Mouse (Mus musculus) layer of hippocampus, adult 2 months (tissue): ENCODE results near the gene Ppme1. TPM values are rescaled to one million over a fixed set of nuclear protein-coding genes. Genes with fewer than 3 reads are reported as not detected.

Source experiments
- DNase-seq, 2 experiments: peaks; one replicate each; pipeline ENCODE4 v3.0.0; 2022; ENCODE audit warnings: low spot score in 2 of 2
- H3K27ac ChIP-seq: fragments of 200-600 bp; 2 replicates; pipeline ENCODE4 v1.8.1; 2022
- H3K4me3 ChIP-seq: fragments of 200-600 bp; 2 replicates; pipeline ENCODE4 v1.8.1; 2022; ENCODE audit warnings: mild to moderate bottlenecking
- CTCF ChIP-seq: fragments of 200-600 bp; conservative IDR thresholded peaks from 2 replicates; pipeline ENCODE4 v1.8.1; 2022; ENCODE audit warnings: antibody characterized with exemption, mild to moderate bottlenecking, moderate library complexity
- long read RNA-seq, 2 experiments: library from polyadenylated mRNA; stranded (forward); transcript quantifications; one replicate each; pipeline ENCODE4 v2.0.0; 2021; ENCODE audit warnings: borderline mapping rate in 2 of 2
- total RNA-seq, 2 experiments: library from RNA; stranded (reverse); gene quantifications; 2 replicates each; pipeline ENCODE4 v1.2.3; 2021

The Ppme1 gene
- 100 to 1,000 TPM; 147 to 154 TPM for total RNA-seq
- long read RNA-seq, experiment 1, transcript Ppme1-201 (14 exons, 2,772 nt): major isoform, 180 of 211 reads
- long read RNA-seq, experiment 1, partial matches to known transcripts: 20 of 211 reads
- long read RNA-seq, experiment 1, other reads (novel, unspliced or antisense): 11 of 211 reads
- long read RNA-seq, experiment 2, transcript Ppme1-201 (14 exons, 2,772 nt): major isoform, 197 of 236 reads
- long read RNA-seq, experiment 2, partial matches to known transcripts: 21 of 236 reads
- long read RNA-seq, experiment 2, other reads (novel, unspliced or antisense): 14 of 236 reads

DNA sequence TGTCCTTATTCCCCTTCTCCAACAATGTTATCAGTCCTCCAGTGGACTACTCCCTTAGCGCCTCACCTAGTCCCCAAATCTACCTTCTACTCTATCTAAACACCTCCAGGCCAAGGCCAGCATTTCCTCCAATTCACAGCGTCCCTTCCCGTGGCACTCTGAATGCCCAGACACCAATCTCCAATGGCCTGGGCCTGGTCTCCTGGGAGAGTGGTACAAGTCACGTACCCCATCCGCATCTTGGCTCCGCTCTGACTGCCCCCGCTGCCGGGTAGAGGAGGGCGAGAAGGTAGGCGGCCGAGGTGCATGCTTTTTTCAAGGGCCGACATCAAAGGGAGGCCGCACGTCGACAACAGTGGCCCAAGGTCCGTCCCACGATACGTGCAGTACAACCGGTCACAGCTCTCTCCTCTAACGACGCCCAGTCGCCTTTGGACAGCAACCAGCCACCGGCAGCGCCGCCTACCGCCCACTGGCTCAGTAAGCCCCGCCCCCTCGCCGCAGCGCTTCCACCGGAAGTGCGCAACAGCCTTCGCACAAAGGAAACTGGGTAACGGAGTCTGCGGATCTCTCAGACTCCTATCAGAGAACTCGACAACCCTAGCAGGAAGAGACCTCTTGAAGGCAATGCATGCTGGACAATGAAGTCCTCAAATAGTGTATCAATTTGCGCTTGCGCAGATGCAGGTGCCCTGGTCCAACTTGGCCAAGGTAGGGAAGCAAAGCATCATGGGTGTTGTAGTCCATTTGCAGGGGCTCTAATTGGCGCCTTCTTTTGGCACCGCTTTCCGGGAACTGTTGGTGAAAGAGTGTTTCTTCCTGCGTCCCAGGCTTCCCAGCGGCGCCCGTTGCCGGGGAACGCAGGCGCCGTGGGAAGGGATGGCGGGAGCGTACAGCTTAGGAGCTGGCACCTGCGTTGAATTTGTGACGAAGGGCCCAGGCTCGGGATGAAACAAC is at the start of gene Ppme1, which contains the start of gene C2cd3:
Gene Ppme1, minus strand, starts transcription at position 813 of the 957 bp plus-strand sequence.
Gene C2cd3, plus strand, starts transcription at position 739 of the 957 bp plus-strand sequence.
- Histone ChIP-seq H3K27ac (peak within 1 kb of the TSS; percentile 95), H3K4me3 (peak within 1 kb of the TSS; percentile 65)
- peak; percentile 71 for TF ChIP-seq CTCF
- peak; percentile 98 to 100 for DNase-seq

DNA sequence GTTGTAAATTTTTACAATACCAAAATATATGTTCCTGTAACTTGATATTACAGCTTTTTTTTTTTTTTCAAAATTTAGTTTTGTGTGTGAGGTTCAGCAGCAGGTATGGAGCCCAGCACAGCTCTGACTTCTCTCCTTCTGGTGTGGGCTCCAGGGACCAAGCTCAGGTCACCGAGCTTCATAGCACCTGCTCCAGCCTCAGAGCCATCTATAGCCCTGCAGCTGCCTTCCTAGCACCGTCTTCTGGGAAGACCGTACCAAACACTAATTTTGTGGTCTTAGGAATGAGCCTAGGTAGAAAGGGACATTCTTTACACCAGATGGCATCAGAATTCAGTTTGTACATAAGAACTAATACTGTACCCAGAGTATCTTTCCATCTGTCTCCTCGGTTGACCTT is 36.6 kb upstream of the Ppme1 start:
- no peak for DNase-seq
- no peak for TF ChIP-seq CTCF
- no peak overlapping the region for H3K4me3 ChIP-seq
- H3K27ac ChIP-seq: no peak overlapping the region

DNA sequence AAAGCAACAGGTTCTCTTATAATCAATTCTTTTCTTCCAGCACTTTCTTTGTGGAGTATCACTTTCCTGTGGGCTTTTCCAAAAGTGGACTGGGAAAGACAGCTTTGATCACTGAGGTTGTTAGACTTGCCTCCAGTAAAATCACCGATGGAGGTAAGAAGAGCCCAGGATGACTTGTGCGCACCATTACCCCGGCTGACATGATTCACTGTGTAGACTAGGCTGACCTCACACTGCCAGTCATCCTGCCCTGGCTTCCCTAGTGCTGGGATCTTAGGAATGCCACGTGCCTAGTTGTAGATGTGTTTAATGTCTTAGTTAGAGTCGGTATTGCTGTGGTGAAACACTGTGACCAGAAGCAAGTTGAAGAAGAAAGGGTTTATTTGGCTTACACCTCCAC is 35.6 kb upstream of the Ppme1 start:
- H3K4me3 ChIP-seq: no peak overlapping the region
- TF ChIP-seq CTCF: no peak
- no peak for DNase-seq
- H3K27ac ChIP-seq: no peak overlapping the region

DNA sequence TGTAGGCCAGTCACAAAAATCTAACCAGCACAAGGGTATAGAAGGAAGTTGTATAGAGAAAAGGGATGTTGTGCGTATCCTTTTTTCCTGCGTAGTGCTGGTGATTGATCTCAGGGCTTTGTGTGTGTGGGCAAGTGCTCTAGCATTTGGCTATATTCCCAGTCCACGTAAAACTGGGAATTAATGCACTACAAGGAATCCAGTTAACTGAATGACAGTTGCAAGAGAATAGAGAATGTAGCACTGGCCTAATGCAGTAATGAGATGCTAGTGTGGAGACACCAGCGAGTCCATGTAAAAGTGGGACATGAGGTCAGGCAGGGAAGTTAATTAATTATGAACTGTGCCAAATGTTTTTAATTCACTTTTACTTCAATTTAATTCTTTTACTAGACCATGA is 30.6 kb upstream of the Ppme1 start:
- no peak overlapping the region for H3K4me3 ChIP-seq
- H3K27ac ChIP-seq: peak overlapping the region; percentile 21; the same call in 1 of the 2 replicates
- no peak for TF ChIP-seq CTCF
- DNase-seq: no peak

DNA sequence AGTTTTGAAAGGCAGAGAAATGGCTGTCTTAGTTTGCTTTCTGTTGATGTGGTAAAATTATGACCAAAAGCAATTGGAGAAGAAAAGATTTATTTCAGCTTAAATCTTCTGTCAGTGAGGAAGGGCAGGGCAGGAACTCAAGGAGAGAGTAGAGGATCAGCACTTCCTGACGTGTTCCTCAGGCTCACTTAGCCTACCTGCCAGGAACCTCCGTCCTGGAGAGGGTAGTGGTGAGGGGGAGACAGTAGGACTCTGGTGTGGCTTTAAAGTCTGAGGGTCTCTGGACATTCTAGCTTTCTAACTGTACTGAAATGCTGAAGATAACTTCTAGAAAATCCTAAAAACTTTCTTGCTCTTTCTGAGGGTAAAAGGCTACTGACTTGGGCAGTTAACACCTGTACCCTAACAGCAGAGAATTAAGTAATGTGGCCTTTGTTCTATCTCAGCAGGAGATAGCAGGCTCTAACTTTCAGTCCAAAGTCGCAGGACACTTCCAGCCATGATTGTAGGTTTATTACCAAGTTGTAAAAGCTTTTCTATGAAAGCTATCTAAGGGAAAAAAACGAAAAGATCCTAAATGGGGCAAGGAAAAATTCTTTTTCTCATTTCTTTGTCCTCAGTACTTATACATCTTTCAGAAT is 28.9 kb upstream of the Ppme1 start:
- TF ChIP-seq CTCF: no peak
- no peak overlapping the region for H3K4me3 ChIP-seq
- DNase-seq: no peak
- H3K27ac ChIP-seq: no peak overlapping the region

DNA sequence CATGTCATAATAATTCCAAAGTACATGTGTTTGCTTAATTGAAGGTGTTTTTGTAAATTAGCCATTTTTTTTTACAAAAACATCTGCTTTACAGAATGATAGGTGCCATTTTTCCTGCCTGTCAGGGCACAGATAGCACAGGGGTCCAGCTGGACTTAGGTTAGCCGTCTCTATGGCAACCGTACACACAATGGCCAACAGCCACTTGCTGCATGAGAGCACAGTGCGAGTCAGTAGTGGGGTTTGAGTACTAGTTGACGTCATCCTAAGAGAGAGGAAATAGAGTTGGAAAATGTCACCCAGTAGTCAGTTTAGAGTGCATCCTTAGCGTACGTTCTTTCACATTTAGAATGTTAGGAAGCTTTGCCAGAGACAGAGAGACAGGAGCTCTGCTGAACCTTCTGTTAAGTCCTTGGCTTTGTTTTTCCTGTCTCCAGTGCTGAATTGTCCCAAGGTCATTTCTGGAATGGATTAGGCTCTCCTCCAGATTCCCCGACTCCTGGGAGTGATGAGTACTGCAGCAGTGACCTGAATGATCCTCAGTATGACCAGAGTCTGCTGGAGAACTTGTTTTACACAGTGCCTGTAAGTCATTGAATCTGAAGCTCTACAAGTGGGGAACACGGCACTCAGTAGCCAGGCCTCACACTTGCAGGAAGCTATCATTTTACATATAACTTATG is 27.3 kb upstream of the Ppme1 start:
- no peak for DNase-seq
- H3K27ac ChIP-seq: 0 out of 2 replicates have a peak overlapping the region, but pooled peaks have one; percentile 28
- H3K4me3 ChIP-seq: no peak overlapping the region
- no peak for TF ChIP-seq CTCF

DNA sequence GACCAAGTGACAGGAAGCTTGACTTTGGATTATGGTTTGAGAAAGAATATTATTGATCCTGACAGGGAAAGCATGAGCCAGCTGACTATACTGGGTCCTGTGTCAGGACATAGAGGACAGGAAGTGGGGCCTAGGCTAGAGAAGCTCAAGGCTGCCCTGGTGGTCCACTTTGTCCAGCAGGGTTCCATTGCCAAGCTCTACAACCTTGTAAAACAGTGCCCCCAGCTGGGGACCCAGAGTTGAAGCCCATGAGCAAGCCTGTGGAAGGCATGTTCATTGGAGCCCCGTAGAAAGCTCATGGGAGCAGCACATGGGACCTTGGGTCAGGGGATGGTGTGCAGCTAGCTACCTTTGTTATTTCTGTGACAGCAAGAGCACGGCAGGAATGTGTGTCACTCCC is 20.2 kb upstream of the Ppme1 start:
- H3K27ac ChIP-seq: no peak overlapping the region
- peak; percentile 67 for TF ChIP-seq CTCF

DNA sequence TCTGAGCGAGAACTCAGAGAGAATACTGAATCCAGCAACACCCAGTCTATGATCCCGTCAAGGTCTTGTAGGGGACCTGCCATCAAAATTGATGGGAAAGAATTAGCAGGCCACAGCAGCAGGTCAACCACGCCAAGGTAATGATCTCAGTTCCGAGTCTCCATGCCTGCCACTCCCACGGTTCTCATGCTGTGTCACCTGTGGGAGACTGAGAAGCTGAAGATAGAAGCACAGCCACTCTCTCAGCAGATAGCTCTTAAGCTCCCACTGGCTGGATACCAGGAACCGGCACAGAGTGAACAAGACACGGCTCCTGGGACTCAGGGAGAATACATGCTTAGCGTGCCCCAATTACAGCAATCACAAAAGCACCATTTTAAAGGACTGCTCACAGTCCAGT is 18.1 kb upstream of the Ppme1 start:
- H3K27ac ChIP-seq: no peak overlapping the region
- TF ChIP-seq CTCF: no peak
- DNase-seq: no peak
- no peak overlapping the region for H3K4me3 ChIP-seq

More for the DNA sequence above, 20.2 kb upstream of the Ppme1 start:
- no peak for DNase-seq
- no peak overlapping the region for H3K4me3 ChIP-seq

DNA sequence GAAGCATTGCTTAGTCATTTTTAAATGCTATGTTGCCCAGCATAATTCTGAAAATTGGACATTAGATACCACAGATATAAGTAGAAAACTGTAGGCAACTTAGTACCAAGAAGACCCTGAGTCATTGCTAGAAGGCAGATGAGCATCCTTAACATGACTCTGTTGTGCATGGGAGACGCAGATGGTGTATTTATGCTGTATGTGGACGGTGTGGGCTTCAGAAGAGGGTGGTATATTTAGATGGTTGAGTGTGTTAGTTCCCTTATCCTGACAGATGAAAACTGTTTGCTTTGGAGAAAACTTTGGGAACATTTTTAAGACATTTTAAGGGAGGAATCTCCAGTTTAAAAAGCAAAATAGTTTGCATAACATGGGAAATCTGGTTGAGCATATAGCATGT is 16.1 kb upstream of the Ppme1 start:
- H3K27ac ChIP-seq: no peak overlapping the region
- H3K4me3 ChIP-seq: no peak overlapping the region
- no peak for TF ChIP-seq CTCF
- peak in 1 of 2 experiments; percentile 19 for DNase-seq

DNA sequence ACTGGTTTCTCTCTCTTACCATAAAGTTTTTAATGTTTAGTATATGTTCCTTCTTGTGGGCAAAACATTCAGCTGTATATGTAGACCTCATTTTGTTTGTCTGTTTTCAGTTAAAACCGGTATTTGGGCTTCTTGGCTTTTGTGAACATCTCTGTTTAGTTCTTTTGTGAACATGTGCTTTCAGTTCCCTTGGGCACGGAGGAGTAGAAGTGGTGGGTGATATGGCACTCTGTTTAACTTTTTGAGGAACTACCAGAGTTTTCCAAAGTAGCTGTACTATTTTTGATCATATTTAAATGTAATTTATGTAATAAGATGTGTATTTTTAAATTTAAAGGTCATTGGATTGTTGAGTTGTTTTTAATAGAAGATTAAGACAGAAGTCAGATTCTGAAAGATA is 11.1 kb upstream of the Ppme1 start:
- no peak overlapping the region for H3K27ac ChIP-seq
- no peak for DNase-seq
- no peak for TF ChIP-seq CTCF
- H3K4me3 ChIP-seq: no peak overlapping the region

DNA sequence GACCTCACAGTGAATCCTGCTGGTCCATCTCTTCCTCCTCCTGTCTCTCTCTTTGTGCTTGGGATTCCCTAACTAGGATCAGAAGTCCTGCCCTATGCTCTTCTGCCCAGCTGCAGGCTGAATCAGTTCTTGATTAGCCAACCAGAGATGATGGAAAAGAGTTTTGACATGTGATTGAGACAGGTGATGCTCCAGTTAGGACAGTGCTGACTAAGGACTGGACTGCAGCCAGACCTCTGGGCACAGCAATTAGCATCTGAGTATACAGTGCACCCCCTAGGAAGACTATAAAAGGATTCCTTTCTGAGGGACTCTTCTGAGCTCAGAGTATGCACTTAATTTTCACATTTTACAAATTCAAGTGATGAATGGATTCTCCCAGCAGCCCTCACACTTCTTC is 9.1 kb upstream of the Ppme1 start:
- no peak for DNase-seq
- no peak for TF ChIP-seq CTCF
- H3K4me3 ChIP-seq: no peak overlapping the region

DNA sequence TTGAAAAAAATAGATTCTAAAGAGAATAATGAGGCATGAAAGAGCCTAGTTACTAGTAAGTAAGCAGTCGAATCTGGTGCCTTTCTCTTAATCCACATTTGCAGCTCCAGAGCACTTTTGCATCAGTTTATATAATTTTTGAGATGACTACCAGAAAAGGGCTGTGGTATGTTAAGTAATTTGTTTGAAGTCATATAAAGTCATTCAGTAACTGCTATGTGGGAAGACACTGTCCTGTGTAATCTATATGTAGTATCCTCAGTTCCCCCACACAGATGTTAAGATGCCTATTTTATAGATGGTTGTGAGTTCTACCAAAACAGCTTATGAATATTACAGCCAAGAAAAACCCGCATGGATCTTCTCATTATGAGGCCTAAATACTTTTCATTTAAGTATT is 6.2 kb upstream of the Ppme1 start:
- DNase-seq: no peak
- H3K4me3 ChIP-seq: no peak overlapping the region
- no peak for TF ChIP-seq CTCF
- no peak overlapping the region for H3K27ac ChIP-seq

More for the DNA sequence above, 9.1 kb upstream of the Ppme1 start:
- no peak overlapping the region for H3K27ac ChIP-seq
